Mouse (Mus musculus) mature B cell (primary cell): ENCODE data around the gene Sel1l.

Experiments
- in situ Hi-C: fragments of 300-500 bp; cut with MboI; formaldehyde crosslinking; loops from 2 replicates; pipeline ENCODE4 v1.14.3; 2019

Sel1l gene

GRCm38 (mm10) chr12:91779004-91779365 lies 70.0 kb downstream of the Sel1l start:
- in situ Hi-C loops = loop anchor here (25.0 kb wide), 1 partner anchor 367 kb away; no protein-coding TSS in a partner anchor

DNA sequence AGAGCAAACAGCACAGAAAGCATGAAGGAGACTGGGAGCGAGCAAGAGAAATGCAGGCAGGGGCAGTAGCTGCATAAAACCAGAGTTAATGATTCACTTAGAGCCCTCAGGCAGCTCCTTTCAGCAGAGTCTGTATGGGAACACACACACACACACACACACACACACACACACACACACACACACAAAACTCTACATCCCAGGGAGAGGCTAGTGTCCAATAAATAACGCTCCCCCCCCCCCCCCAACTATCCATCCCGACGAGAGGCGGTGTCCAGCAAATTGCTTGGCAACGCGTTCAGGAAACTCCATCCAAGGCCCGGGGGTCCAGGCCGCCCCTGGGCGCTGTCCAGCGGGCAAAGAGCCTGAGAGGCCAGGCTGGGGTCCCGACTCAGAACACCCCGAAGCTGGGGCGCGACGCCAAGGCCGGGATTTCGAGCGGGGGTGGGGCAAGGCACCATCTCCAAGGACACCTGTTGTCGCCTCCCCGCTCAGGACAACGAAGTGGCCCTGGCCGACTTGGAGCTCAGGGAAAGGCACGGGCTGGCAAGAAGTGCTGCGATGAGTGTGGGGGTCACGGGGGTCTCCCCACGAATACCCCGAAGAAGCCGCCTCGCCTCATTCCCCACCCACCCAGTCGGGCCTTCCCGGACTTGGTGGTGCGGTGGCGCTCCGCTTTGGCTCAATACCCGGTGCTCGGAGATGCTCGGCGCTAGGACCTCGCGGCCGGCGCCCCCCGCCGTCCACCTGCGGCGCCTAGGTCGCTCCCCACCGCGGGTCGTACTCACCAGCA lies 70.5 kb downstream of the Sel1l start:
- in situ Hi-C loops = loop anchor here (25.0 kb wide), 1 partner anchor 366 kb away; no protein-coding TSS in a partner anchor

GRCm38 (mm10) chr12:91776342-91776741 lies 72.6 kb downstream of the Sel1l start:
- in situ Hi-C loops = loop anchor here (25.0 kb wide), 1 partner anchor 364 kb away; no protein-coding TSS in a partner anchor

DNA sequence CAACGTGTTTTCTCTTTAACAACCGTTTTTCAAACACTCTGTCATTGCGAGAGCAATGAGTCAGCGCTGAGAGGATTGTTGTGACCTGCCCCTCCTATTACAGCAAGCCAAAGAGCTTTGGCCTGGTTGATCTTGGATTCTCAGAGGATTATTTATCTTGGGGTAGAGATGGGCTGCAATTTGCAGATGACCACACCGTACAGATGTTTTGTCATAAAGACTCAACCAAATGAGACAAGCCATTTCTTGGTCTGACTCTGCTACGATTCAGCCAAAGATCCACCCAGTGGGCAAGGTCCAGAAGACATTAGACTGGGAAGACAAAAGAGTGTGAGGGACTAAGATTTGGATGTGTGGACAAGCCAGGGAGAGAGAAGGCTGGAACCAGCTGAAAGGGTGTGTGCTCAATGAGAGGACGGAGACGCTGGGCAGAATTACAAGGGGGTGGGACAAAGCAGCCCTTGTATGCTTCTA lies 74.1 kb downstream of the Sel1l start:
- in situ Hi-C loops = loop anchor here (25.0 kb wide), 1 partner anchor 363 kb away; no protein-coding TSS in a partner anchor

GRCm38 (mm10) chr12:91768871-91769270 lies 80.1 kb downstream of the Sel1l start:
- in situ Hi-C loops = no loop called here

DNA sequence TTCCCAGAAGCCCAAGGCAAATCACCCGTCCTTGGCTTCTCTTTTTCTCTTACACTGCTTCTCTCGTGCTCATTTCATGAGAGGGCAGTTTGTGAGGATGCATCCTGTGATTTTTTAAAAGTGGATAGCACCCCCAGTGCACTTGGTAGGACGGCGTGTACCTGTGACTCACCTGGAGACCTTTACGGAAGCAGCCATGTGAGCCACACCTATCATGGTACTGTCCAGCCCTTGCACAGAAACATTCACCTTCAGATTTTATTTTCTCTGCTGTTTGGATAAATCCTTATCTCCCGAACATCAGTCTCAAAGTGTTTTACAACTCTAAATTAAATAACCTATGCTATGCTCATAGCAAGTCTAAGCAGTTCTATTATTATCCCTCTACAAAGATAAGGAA lies 80.8 kb downstream of the Sel1l start:
- in situ Hi-C loops = no loop called here

DNA sequence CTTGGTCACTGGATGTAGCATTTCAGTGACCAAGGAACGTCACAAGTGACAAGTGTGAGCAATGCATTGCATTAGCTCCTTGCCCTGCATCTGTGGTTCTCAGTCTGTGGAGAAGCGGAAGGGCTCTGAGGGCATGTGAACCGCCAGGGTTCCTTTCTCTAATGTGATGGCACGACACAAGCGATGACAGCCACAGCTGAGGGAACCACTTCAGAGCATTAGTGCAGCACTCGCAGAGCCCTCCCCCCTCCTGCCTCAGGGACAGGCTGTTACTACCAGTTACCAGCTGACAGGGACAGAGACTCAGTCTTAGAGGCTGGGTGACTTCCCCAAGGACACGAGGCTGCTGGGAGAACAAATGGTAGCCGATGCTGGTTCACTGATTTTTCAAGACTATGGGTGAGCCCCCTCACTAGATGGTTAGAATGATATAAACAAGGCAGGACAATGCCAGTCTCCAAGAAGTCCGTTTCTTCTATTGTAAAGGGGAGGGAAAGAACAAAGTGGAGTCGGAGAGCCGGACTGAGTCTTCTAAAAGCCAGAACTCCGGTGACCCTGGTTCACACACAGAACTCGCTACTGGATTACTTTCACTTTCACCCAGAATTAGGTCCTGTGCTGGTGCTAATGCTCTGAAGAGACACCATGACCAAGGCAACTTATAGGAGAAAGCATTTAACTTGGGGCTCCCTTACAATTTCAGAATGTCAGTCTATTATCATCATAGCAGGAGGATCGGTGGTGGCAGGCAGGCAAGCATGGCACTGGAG lies 82.4 kb downstream of the Sel1l start:
- in situ Hi-C loops = no loop called here

DNA sequence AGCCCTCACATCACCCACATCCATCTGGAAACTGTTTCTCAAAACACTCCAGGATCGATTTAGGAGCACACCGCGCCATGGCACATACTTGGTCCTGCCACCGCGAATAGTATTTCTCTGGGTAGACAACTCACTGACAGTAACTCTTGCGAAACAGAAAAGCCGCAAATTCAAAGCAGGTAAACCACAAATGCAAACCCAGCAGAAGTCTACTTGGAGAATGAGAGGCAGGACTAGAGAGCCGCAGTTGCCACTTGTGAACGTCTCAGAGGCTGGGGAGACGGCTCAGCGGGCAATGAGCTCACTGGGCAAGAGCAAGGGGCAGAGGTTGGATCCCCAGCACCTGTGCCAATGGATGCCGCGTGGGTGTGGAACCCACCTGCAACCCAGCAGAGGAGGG lies 83.5 kb downstream of the Sel1l start:
- in situ Hi-C loops = no loop called here

- in situ Hi-C loops = no loop called here
Measured at GRCm38 (mm10) chr12:91765054-91765453, 83.9 kb downstream of the Sel1l start.

DNA sequence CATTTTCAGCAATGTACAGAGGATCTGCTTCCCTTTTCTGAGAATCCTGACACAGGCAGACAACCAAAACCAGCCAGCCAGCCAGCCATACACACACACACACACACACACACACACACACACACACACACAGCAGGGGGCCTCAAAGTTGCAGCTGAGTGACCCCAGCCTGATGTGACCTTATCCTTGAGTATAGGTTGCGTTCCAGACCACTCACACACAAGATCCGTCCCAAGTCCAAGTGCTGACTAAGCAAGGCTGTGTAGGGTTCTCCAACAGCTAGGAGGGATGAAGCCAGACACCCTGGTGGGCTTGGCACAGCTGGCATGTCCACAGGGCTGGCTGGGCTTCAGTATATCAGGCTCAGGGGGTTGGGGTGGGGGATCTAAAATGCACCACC lies 84.5 kb downstream of the Sel1l start:
- in situ Hi-C loops = no loop called here

DNA sequence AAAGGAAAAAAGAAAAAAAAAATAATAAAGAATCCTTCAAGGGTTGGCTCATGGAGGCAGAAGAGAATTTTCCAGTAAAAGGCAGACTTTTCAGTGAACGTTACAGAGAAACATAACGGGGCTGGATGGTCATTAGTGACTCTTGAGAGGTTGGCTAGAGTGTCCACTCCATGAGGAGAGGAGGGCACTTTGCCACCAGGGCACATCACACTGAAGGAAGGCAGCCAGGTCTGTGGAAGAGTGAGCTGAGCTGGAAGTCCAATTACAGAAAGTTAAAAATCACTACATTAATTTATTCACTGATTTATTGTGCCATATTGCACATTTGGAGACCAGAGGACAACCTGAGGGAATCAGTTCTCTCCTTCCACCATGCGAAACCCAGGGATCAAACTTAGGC lies 89.1 kb downstream of the Sel1l start:
- in situ Hi-C loops = no loop called here

GRCm38 (mm10) chr12:91757854-91758562 lies 90.9 kb downstream of the Sel1l start:
- in situ Hi-C loops = no loop called here

- in situ Hi-C loops = no loop called here
Measured at GRCm38 (mm10) chr12:91756562-91757166, 92.3 kb downstream of the Sel1l start.
